Mouse (Mus musculus) liver, embryonic 11.5 days (tissue): ENCODE results near the gene Wdr91. TPM values are rescaled to one million over a fixed set of nuclear protein-coding genes. Genes with fewer than 3 reads are reported as not detected.

ENCODE experiments used
- ATAC-seq: fragments of 200-750 bp; cut with Nextera tagmentation; replicated peaks from 2 replicates; pipeline ENCODE4 v1.8.0; 2017; ENCODE audit warnings: moderate number of reproducible peaks, mild to moderate bottlenecking, moderate TSS enrichment, moderate library complexity; ENCODE audit not compliant: low FRiP score
- DNase-seq: peaks from one replicate; pipeline ENCODE4 v3.0.0-alpha.2; 2017; ENCODE audit warnings: low spot score
- H3K27ac ChIP-seq: fragments of 300-500 bp; sonication (generic); 2 replicates; pipeline ENCODE4 v1.5.1; 2014; ENCODE audit warnings: mild to moderate bottlenecking, low read depth, low read length, control low read depth
- H3K27me3 ChIP-seq: fragments of 300-500 bp; sonication (generic); replicated peaks from 2 replicates; pipeline ENCODE4 v1.6.1; 2014; ENCODE audit warnings: low read length, mixed read lengths; ENCODE audit not compliant: control insufficient read depth, insufficient read depth
- H3K36me3 ChIP-seq: fragments of 300-500 bp; sonication (generic); 2 replicates; pipeline ENCODE4 v1.6.1; 2014; ENCODE audit warnings: mild to moderate bottlenecking, low read length, moderate library complexity, mixed read lengths; ENCODE audit not compliant: control insufficient read depth, insufficient read depth
- H3K4me1 ChIP-seq: fragments of 300-500 bp; sonication (generic); replicated peaks from 2 replicates; pipeline ENCODE4 v1.6.1; 2014; ENCODE audit warnings: low read length, mixed read lengths; ENCODE audit not compliant: control insufficient read depth, insufficient read depth
- H3K4me2 ChIP-seq: fragments of 300-500 bp; sonication (generic); 2 replicates; pipeline ENCODE4 v1.6.1; 2014; ENCODE audit warnings: mild to moderate bottlenecking, control low read depth, moderate library complexity
- H3K4me3 ChIP-seq: fragments of 300-500 bp; sonication (generic); 2 replicates; pipeline ENCODE4 v1.5.1; 2014; ENCODE audit warnings: low read depth, low read length, control low read depth
- H3K9ac ChIP-seq: fragments of 300-500 bp; sonication (generic); 2 replicates; pipeline ENCODE4 v1.6.1; 2014; ENCODE audit warnings: low read depth, low read length, control low read depth
- H3K9me3 ChIP-seq: fragments of 300-500 bp; sonication (generic); 2 replicates; pipeline ENCODE4 v1.6.1; 2016; ENCODE audit warnings: low read length, inconsistent platforms, mixed read lengths; ENCODE audit not compliant: control insufficient read depth
- WGBS: fragments of 180-500 bp; shearing (Covaris S2); extraction: QIAGEN DNeasy Blood & Tissue Kit; methylation state at CpG from one replicate; pipeline ENCODE4 v1.1.7; 2014; 5-methylcytosine and 5-hydroxymethylcytosine counted together
- polyA plus RNA-seq: library from polyadenylated mRNA; unstranded; fragments of >200 nt; fragmentation: Nextera tagmentation; extraction: Ambion mirVana; gene quantifications from 2 replicates; pipeline ENCODE4 v1.2.1, GENCODE M21; 2014

The Wdr91 gene
- polyA plus RNA-seq, 1 experiment from 2014 or later, result 15.5 TPM

DNA sequence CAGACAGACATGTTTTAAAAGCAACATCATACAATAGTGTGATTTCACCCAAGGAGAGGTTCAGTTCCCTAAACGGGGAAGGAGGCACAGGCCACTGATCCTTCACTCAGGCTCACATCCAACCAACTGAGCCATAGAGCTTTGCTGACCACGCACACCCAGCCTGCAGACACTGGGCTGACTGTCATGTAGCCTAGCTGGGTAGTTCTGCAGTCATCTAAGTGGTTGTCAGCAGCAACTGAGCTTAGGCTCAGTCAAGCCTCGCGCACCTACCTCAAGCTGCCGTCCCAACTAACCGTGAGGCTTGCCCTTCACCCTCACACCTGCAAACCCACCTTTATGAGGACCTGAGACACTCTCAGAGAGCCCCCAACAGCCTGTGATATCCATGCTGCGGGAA is 38.7 kb downstream of the Wdr91 start:
- Histone ChIP-seq H3K4me1 (peaks cover 61% of the 10 kb centered on the region), H3K4me3 (no peak overlapping the region), H3K36me3 (peaks cover 4% of the 10 kb centered on the region; the same call in 1 of the 2 replicates), H3K9me3 (no peaks in the 10 kb centered on the region), H3K27ac (no peak overlapping the region), H3K4me2 (no peak overlapping the region), H3K9ac (no peak overlapping the region), H3K27me3 (no peaks in the 10 kb centered on the region)
- ATAC-seq, result no peak
- DNase-seq, result no peak
- 85% methylated on average over 7 of the region's 7 CpGs for WGBS

- Histone ChIP-seq H3K9ac (no peak overlapping the region), H3K27me3 (no peaks in the 10 kb centered on the region), H3K36me3 (peaks cover 4% of the 10 kb centered on the region; the same call in 1 of the 2 replicates), H3K4me1 (peaks cover 57% of the 10 kb centered on the region), H3K27ac (peak overlapping the region; percentile 92; the same call in 1 of the 2 replicates), H3K4me3 (no peak overlapping the region), H3K4me2 (no peak overlapping the region), H3K9me3 (no peaks in the 10 kb centered on the region)
- ATAC-seq, result no peak
- no peak for DNase-seq
- WGBS, result 76% methylated on average over 5 of the region's 5 CpGs
These were observed 40.0 kb downstream of the Wdr91 start for GRCm38 (mm10) chr6:34870724-34871123.

DNA sequence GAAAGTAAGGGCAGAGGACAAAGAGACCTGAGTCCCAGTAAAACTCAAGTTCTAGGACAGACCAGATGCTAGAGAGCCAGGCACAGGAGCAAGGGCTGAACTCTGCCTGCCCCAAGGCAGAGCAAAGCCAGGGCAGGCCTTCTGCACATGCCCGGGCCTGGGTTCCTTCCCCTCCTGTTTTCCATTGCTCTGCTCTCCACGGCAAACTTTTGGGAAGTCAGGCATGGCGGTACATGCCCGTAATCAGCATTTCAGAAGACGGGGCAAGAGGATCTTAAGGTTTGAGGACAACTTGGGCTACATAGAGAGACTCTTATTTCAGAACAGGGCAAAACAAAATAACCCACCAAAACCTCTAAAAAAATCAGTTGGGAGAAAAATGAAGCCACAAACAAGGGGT is 40.5 kb downstream of the Wdr91 start:
- H3K36me3 ChIP-seq, result peaks cover 4% of the 10 kb centered on the region; the same call in 1 of the 2 replicates
- H3K27ac ChIP-seq, result peak overlapping the region; percentile 92
- peak overlapping the region; percentile 59 for H3K4me2 ChIP-seq
- WGBS, result 61% methylated on average over 5 of the region's 5 CpGs
- no peak for ATAC-seq
- no peak overlapping the region for H3K4me3 ChIP-seq
- H3K9me3 ChIP-seq, result no peaks in the 10 kb centered on the region
- DNase-seq, result no peak
- H3K9ac ChIP-seq, result peak overlapping the region; percentile 62
- peaks cover 57% of the 10 kb centered on the region for H3K4me1 ChIP-seq
- no peaks in the 10 kb centered on the region for H3K27me3 ChIP-seq

- DNase-seq (peak; percentile 51), ATAC-seq (peak; percentile 66)
- H3K9me3 ChIP-seq, result no peaks in the 10 kb centered on the region
- 26% methylated on average over 13 of the region's 13 CpGs for WGBS
- H3K27ac ChIP-seq, result peak overlapping the region; percentile 92
- peak overlapping the region; percentile 59 for H3K4me2 ChIP-seq
- no peaks in the 10 kb centered on the region for H3K27me3 ChIP-seq
- no peak overlapping the region; the same call in 1 of the 2 replicates for H3K4me3 ChIP-seq
- peaks cover 4% of the 10 kb centered on the region; the same call in 1 of the 2 replicates for H3K36me3 ChIP-seq
- H3K9ac ChIP-seq, result peak overlapping the region; percentile 62
- H3K4me1 ChIP-seq, result peaks cover 50% of the 10 kb centered on the region
These were observed 41.3 kb downstream of the Wdr91 start for GRCm38 (mm10) chr6:34869225-34869915.

- ATAC-seq, result no peak; the same call in 1 of the 2 replicates
- WGBS, result 56% methylated on average over 20 of the region's 20 CpGs
- Histone ChIP-seq H3K4me3 (no peak overlapping the region), H3K36me3 (peaks cover 4% of the 10 kb centered on the region; the same call in 1 of the 2 replicates), H3K4me1 (peaks cover 49% of the 10 kb centered on the region), H3K9ac (peak overlapping the region; percentile 62; the same call in 1 of the 2 replicates), H3K4me2 (peak overlapping the region; percentile 59), H3K27ac (peak overlapping the region; percentile 92), H3K9me3 (no peaks in the 10 kb centered on the region), H3K27me3 (no peaks in the 10 kb centered on the region)
- DNase-seq, result no peak
These were observed 42.0 kb downstream of the Wdr91 start for GRCm38 (mm10) chr6:34868507-34869217.

DNA sequence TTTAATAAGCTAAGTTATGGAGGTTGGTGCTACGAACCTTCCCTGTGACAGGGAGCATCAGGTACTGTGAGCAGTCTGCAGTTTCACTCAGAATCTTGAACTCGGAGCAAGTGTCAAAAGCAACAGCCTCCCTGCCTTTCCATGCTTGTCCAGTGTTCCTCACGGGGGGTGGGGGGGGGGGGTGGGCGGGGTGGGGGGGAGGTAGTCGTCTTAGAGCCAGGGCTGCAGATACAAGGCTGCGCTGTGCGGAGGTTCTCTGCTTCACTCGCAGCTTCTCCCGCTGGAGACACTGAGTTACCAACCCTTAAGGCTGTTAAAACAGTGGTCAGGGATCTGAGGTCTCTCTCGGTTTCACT is 42.7 kb downstream of the Wdr91 start:
- no peak for ATAC-seq
- no peaks in the 10 kb centered on the region for H3K9me3 ChIP-seq
- peaks cover 3% of the 10 kb centered on the region; the same call in 1 of the 2 replicates for H3K36me3 ChIP-seq
- 67% methylated on average over 10 of the region's 10 CpGs for WGBS
- peaks cover 54% of the 10 kb centered on the region for H3K4me1 ChIP-seq
- no peak overlapping the region for H3K4me3 ChIP-seq
- H3K4me2 ChIP-seq, result peak overlapping the region; percentile 59
- no peaks in the 10 kb centered on the region for H3K27me3 ChIP-seq
- DNase-seq, result no peak
- peak overlapping the region; percentile 62; the same call in 1 of the 2 replicates for H3K9ac ChIP-seq
- H3K27ac ChIP-seq, result peak overlapping the region; percentile 92; the same call in 1 of the 2 replicates

- DNase-seq (no peak), ATAC-seq (no peak)
- WGBS, result 76% methylated on average over 16 of the region's 16 CpGs
- Histone ChIP-seq H3K27ac (peak overlapping the region; percentile 40; the same call in 1 of the 2 replicates), H3K27me3 (no peaks in the 10 kb centered on the region), H3K4me1 (peaks cover 60% of the 10 kb centered on the region), H3K36me3 (no peaks in the 10 kb centered on the region), H3K4me3 (no peak overlapping the region), H3K9ac (no peak overlapping the region), H3K4me2 (no peak overlapping the region), H3K9me3 (no peaks in the 10 kb centered on the region)
These were observed 43.2 kb downstream of the Wdr91 start for GRCm38 (mm10) chr6:34867301-34867994.

- 69% methylated on average over 8 of the region's 8 CpGs for WGBS
- Histone ChIP-seq H3K4me3 (no peak overlapping the region), H3K4me2 (no peak overlapping the region), H3K9me3 (no peaks in the 10 kb centered on the region), H3K27me3 (no peaks in the 10 kb centered on the region), H3K9ac (no peak overlapping the region), H3K36me3 (no peaks in the 10 kb centered on the region), H3K4me1 (peaks cover 62% of the 10 kb centered on the region), H3K27ac (no peak overlapping the region)
- DNase-seq, result no peak
- ATAC-seq, result no peak
These were observed 43.9 kb downstream of the Wdr91 start for GRCm38 (mm10) chr6:34866786-34867185.
